Mouse (Mus musculus): Measurements from ENCODE around the gene Olfm1. TPM values are rescaled to one million over a fixed set of nuclear protein-coding genes. Genes with fewer than 3 reads are reported as not detected.

Olfm1 gene
- polyA plus RNA-seq, 1 experiment from 2014 or later: 340 TPM

- Histone ChIP-seq H3K4me2 (ENCODE audit: low read length) (peak overlapping the region; percentile 87), H3K9ac (ENCODE audit: low read depth, low read length) (peak overlapping the region; percentile 45), H3K4me1 (ENCODE audit: control insufficient read depth, insufficient read depth, low read length) (peaks cover 40% of the 10 kb centered on the region), H3K36me3 (ENCODE audit: control insufficient read depth, insufficient read depth, low read length) (no peaks in the 10 kb centered on the region), H3K9me3 (replicated peaks; ENCODE audit: control insufficient read depth, low read length, poor library complexity, severe bottlenecking) (no peaks in the 10 kb centered on the region), H3K27ac (ENCODE audit: low read length) (no peak overlapping the region), H3K4me3 (ENCODE audit: low read depth, low read length) (peak overlapping the region; percentile 88), H3K27me3 (ENCODE audit: control insufficient read depth, insufficient read depth, low read depth, low read length) (no peaks in the 10 kb centered on the region)
- ATAC-seq: no peak
- WGBS: 43% methylated on average over 8 of the region's 8 CpGs
Measured at GRCm38 (mm10) chr2:28195726-28196125, 2.9 kb downstream of the Olfm1 start.

GRCm38 (mm10) chr2:28201441-28201841, 8.6 kb downstream of the Olfm1 start:
- no peak for ATAC-seq
- no peak overlapping the region for H3K9ac ChIP-seq (ENCODE audit: low read depth, low read length)
- no peak overlapping the region for H3K27ac ChIP-seq (ENCODE audit: low read length)
- H3K4me3 ChIP-seq (ENCODE audit: low read depth, low read length): no peak overlapping the region
- H3K4me1 ChIP-seq (ENCODE audit: control insufficient read depth, insufficient read depth, low read length): peaks cover 28% of the 10 kb centered on the region
- WGBS: 75% methylated on average over 3 of the region's 3 CpGs
- no peak overlapping the region for H3K4me2 ChIP-seq (ENCODE audit: low read length)
- H3K9me3 ChIP-seq (replicated peaks; ENCODE audit: control insufficient read depth, low read length, poor library complexity, severe bottlenecking): no peaks in the 10 kb centered on the region
- no peaks in the 10 kb centered on the region for H3K36me3 ChIP-seq (ENCODE audit: control insufficient read depth, insufficient read depth, low read length)
- H3K27me3 ChIP-seq (ENCODE audit: control insufficient read depth, insufficient read depth, low read depth, low read length): no peaks in the 10 kb centered on the region

- Histone ChIP-seq H3K4me2 (ENCODE audit: low read length) (peak overlapping the region; percentile 31), H3K9me3 (replicated peaks; ENCODE audit: control insufficient read depth, low read length, poor library complexity, severe bottlenecking) (no peaks in the 10 kb centered on the region), H3K27ac (ENCODE audit: low read length) (peak overlapping the region; percentile 59), H3K4me3 (ENCODE audit: low read depth, low read length) (no peak overlapping the region), H3K27me3 (ENCODE audit: control insufficient read depth, insufficient read depth, low read depth, low read length) (no peaks in the 10 kb centered on the region), H3K4me1 (ENCODE audit: control insufficient read depth, insufficient read depth, low read length) (peaks cover 25% of the 10 kb centered on the region), H3K9ac (ENCODE audit: low read depth, low read length) (peak overlapping the region; percentile 91; the same call in 1 of the 2 replicates), H3K36me3 (ENCODE audit: control insufficient read depth, insufficient read depth, low read length) (no peaks in the 10 kb centered on the region)
- ATAC-seq: peak; percentile 49
- WGBS: 2% methylated on average over 9 of the region's 9 CpGs
Measured at GRCm38 (mm10) chr2:28204167-28204566, 11.4 kb downstream of the Olfm1 start.

- WGBS: 9% methylated on average over 19 of the region's 19 CpGs
- Histone ChIP-seq H3K27me3 (ENCODE audit: control insufficient read depth, insufficient read depth, low read depth, low read length) (no peaks in the 10 kb centered on the region), H3K4me2 (ENCODE audit: low read length) (peak overlapping the region; percentile 97), H3K4me1 (ENCODE audit: control insufficient read depth, insufficient read depth, low read length) (peaks cover 31% of the 10 kb centered on the region), H3K9ac (ENCODE audit: low read depth, low read length) (peak overlapping the region; percentile 91), H3K36me3 (ENCODE audit: control insufficient read depth, insufficient read depth, low read length) (no peaks in the 10 kb centered on the region), H3K4me3 (ENCODE audit: low read depth, low read length) (peak overlapping the region; percentile 69), H3K27ac (ENCODE audit: low read length) (peak overlapping the region; percentile 59), H3K9me3 (replicated peaks; ENCODE audit: control insufficient read depth, low read length, poor library complexity, severe bottlenecking) (no peaks in the 10 kb centered on the region)
- peak; percentile 20; the same call in 1 of the 2 replicates for ATAC-seq
Measured at GRCm38 (mm10) chr2:28204677-28205466, 12.1 kb downstream of the Olfm1 start.

GRCm38 (mm10) chr2:28205467-28205805, 12.6 kb downstream of the Olfm1 start:
- Histone ChIP-seq H3K4me3 (ENCODE audit: low read depth, low read length) (peak overlapping the region; percentile 69), H3K27me3 (ENCODE audit: control insufficient read depth, insufficient read depth, low read depth, low read length) (no peaks in the 10 kb centered on the region), H3K9me3 (replicated peaks; ENCODE audit: control insufficient read depth, low read length, poor library complexity, severe bottlenecking) (no peaks in the 10 kb centered on the region), H3K36me3 (ENCODE audit: control insufficient read depth, insufficient read depth, low read length) (no peaks in the 10 kb centered on the region), H3K27ac (ENCODE audit: low read length) (peak overlapping the region; percentile 77), H3K4me2 (ENCODE audit: low read length) (peak overlapping the region; percentile 97), H3K9ac (ENCODE audit: low read depth, low read length) (peak overlapping the region; percentile 91), H3K4me1 (ENCODE audit: control insufficient read depth, insufficient read depth, low read length) (peaks cover 36% of the 10 kb centered on the region)
- 0% methylated on average over 27 of the region's 49 CpGs for WGBS
- peak; percentile 76 for ATAC-seq

GRCm38 (mm10) chr2:28205870-28206421, 13.2 kb downstream of the Olfm1 start:
- H3K4me2 ChIP-seq (ENCODE audit: low read length): peak overlapping the region; percentile 97
- WGBS: under 1% methylated on average over 38 of the region's 51 CpGs
- H3K9me3 ChIP-seq (replicated peaks; ENCODE audit: control insufficient read depth, low read length, poor library complexity, severe bottlenecking): no peaks in the 10 kb centered on the region
- peaks cover 39% of the 10 kb centered on the region for H3K4me1 ChIP-seq (ENCODE audit: control insufficient read depth, insufficient read depth, low read length)
- peak overlapping the region; percentile 69 for H3K4me3 ChIP-seq (ENCODE audit: low read depth, low read length)
- 0 out of 2 replicates have a peak, but pooled peaks have one; percentile 16 for ATAC-seq
- peak overlapping the region; percentile 77 for H3K27ac ChIP-seq (ENCODE audit: low read length)
- no peaks in the 10 kb centered on the region for H3K36me3 ChIP-seq (ENCODE audit: control insufficient read depth, insufficient read depth, low read length)
- peak overlapping the region; percentile 91 for H3K9ac ChIP-seq (ENCODE audit: low read depth, low read length)
- H3K27me3 ChIP-seq (ENCODE audit: control insufficient read depth, insufficient read depth, low read depth, low read length): no peaks in the 10 kb centered on the region

- H3K27ac ChIP-seq (ENCODE audit: low read length): no peak overlapping the region
Measured at GRCm38 (mm10) chr2:28206472-28206871, 13.7 kb downstream of the Olfm1 start.

GRCm38 (mm10) chr2:28207200-28207750, 14.5 kb downstream of the Olfm1 start:
- Histone ChIP-seq H3K36me3 (ENCODE audit: control insufficient read depth, insufficient read depth, low read length) (no peaks in the 10 kb centered on the region), H3K4me2 (ENCODE audit: low read length) (peak overlapping the region; percentile 97), H3K9ac (ENCODE audit: low read depth, low read length) (no peak overlapping the region; the same call in 1 of the 2 replicates), H3K9me3 (replicated peaks; ENCODE audit: control insufficient read depth, low read length, poor library complexity, severe bottlenecking) (no peaks in the 10 kb centered on the region), H3K4me1 (ENCODE audit: control insufficient read depth, insufficient read depth, low read length) (peaks cover 51% of the 10 kb centered on the region), H3K4me3 (ENCODE audit: low read depth, low read length) (peak overlapping the region; percentile 69), H3K27ac (ENCODE audit: low read length) (no peak overlapping the region), H3K27me3 (ENCODE audit: control insufficient read depth, insufficient read depth, low read depth, low read length) (no peaks in the 10 kb centered on the region)
- 77% methylated on average over 3 of the region's 3 CpGs for WGBS
- ATAC-seq: no peak

More at GRCm38 (mm10) chr2:28206472-28206871, 13.7 kb downstream of the Olfm1 start:
- Histone ChIP-seq H3K4me3 (ENCODE audit: low read depth, low read length) (peak overlapping the region; percentile 69), H3K27me3 (ENCODE audit: control insufficient read depth, insufficient read depth, low read depth, low read length) (no peaks in the 10 kb centered on the region), H3K4me1 (ENCODE audit: control insufficient read depth, insufficient read depth, low read length) (peaks cover 44% of the 10 kb centered on the region), H3K9ac (ENCODE audit: low read depth, low read length) (peak overlapping the region; percentile 91), H3K9me3 (replicated peaks; ENCODE audit: control insufficient read depth, low read length, poor library complexity, severe bottlenecking) (no peaks in the 10 kb centered on the region), H3K4me2 (ENCODE audit: low read length) (peak overlapping the region; percentile 97), H3K36me3 (ENCODE audit: control insufficient read depth, insufficient read depth, low read length) (no peaks in the 10 kb centered on the region)
- 13% methylated on average over 11 of the region's 11 CpGs for WGBS
- ATAC-seq: no peak
